Mouse (Mus musculus): ENCODE measurements around the gene Sox18. TPM values are rescaled to one million over a fixed set of nuclear protein-coding genes. Genes with fewer than 3 reads are reported as not detected.

Gene Sox18
- polyA plus RNA-seq, 1 experiment from 2014 or later, result 24.7 TPM

DNA sequence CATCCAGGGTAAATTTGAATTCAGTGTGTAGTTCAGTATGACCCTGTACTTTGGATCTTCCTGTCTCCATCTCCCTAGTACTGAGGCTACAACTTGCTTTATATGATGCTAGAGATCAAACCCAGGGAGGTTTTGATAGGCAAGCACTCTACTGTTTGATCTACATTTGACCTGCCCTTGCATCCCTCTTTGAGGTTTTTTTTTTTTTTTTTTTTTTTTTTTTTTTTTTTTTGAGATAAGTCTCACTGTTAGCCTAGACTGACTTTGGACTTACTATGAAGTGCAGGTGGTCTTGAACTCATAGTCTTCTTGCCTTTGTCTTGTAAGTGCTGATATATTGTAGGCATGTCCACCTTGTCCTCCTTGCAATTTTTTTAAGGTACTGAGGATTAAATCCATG, 43.0 kb downstream of the Sox18 start:
- Histone ChIP-seq H3K9ac (ENCODE audit: low read depth, low read length) (no peak overlapping the region), H3K9me3 (ENCODE audit: control insufficient read depth) (no peaks in the 10 kb centered on the region), H3K27me3 (replicated peaks; ENCODE audit: control insufficient read depth, insufficient read depth, low read length) (no peaks in the 10 kb centered on the region), H3K36me3 (ENCODE audit: control insufficient read depth, insufficient read depth) (peaks cover 31% of the 10 kb centered on the region), H3K4me1 (replicated peaks; ENCODE audit: control insufficient read depth, insufficient read depth, low read length) (no peaks in the 10 kb centered on the region), H3K27ac (ENCODE audit: low read depth, low read length) (no peak overlapping the region), H3K4me2 (replicated peaks; ENCODE audit: low read depth) (no peak overlapping the region), H3K4me3 (ENCODE audit: low read depth, low read length) (no peak overlapping the region)
- no peak for ATAC-seq
- no peak for TF ChIP-seq CTCF (IDR thresholded peaks at IDR 0.05; ENCODE audit: low read depth)

DNA sequence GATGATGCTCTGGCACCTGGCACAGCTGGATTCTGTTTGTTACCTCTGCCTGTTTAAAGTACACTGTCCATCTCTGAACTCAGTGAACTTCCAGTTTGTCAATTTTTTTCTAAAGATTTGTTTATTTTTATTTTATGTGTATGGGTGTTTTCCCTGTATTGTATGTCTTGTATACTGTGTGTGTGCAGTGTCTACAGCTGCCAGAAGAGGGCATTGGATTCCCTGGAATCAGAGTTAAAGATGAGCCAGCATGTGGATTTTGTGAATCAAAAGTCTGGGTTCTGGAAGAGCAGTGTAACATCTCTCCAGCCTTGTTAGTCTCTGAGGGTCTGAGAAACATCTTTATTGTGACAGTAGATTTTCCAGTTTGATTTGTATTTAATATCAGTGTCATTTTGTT, 48.0 kb downstream of the Sox18 start:
- Histone ChIP-seq H3K4me1 (replicated peaks; ENCODE audit: control insufficient read depth, insufficient read depth, low read length) (no peaks in the 10 kb centered on the region), H3K4me2 (replicated peaks; ENCODE audit: low read depth) (no peak overlapping the region), H3K36me3 (ENCODE audit: control insufficient read depth, insufficient read depth) (peaks cover 41% of the 10 kb centered on the region), H3K9ac (ENCODE audit: low read depth, low read length) (no peak overlapping the region), H3K27me3 (replicated peaks; ENCODE audit: control insufficient read depth, insufficient read depth, low read length) (no peaks in the 10 kb centered on the region), H3K9me3 (ENCODE audit: control insufficient read depth) (no peaks in the 10 kb centered on the region), H3K4me3 (ENCODE audit: low read depth, low read length) (no peak overlapping the region), H3K27ac (ENCODE audit: low read depth, low read length) (no peak overlapping the region)
- ATAC-seq, result no peak
- TF ChIP-seq CTCF (IDR thresholded peaks at IDR 0.05; ENCODE audit: low read depth), result peak; percentile 71

Other genes with a start within 250 kb of the Sox18 start
- gene Zbtb46, start 212.2 kb downstream of the Sox18 start, polyA plus RNA-seq (2015; fragmentation: Nextera tagmentation; extraction: Ambion mirVana), result 2.1 and 2.3 TPM in 2 replicates
- gene Abhd16b, start 178.4 kb downstream of the Sox18 start, polyA plus RNA-seq (2015; fragmentation: Nextera tagmentation; extraction: Ambion mirVana), result 0.07 TPM in 1 of 2 replicates, not detected in the other
- gene Tpd52l2, start 174.5 kb downstream of the Sox18 start, polyA plus RNA-seq (2015; fragmentation: Nextera tagmentation; extraction: Ambion mirVana), result 83.7 and 88.2 TPM in 2 replicates
- 60.4 and 62.9 TPM in 2 replicates for gene Dnajc5, start 151.2 kb downstream of the Sox18 start, polyA plus RNA-seq (2015; fragmentation: Nextera tagmentation; extraction: Ambion mirVana)
- 49.4 and 60.2 TPM in 2 replicates for gene Uckl1, start 86.7 kb downstream of the Sox18 start, polyA plus RNA-seq (2015; fragmentation: Nextera tagmentation; extraction: Ambion mirVana)
- gene Prpf6, start 79.8 kb downstream of the Sox18 start, polyA plus RNA-seq (2015; fragmentation: Nextera tagmentation; extraction: Ambion mirVana), result 30.6 and 33.9 TPM in 2 replicates
- gene Zfp512b, start 78.8 kb downstream of the Sox18 start, polyA plus RNA-seq (2015; fragmentation: Nextera tagmentation; extraction: Ambion mirVana), result 13.0 and 16.2 TPM in 2 replicates
- 18.5 and 18.8 TPM in 2 replicates for gene Samd10, start 72.4 kb downstream of the Sox18 start, polyA plus RNA-seq (2015; fragmentation: Nextera tagmentation; extraction: Ambion mirVana)
- gene Gm29797, start 14.6 kb downstream of the Sox18 start, polyA plus RNA-seq (2015; fragmentation: Nextera tagmentation; extraction: Ambion mirVana), result 0.26 and 0.55 TPM in 2 replicates
- gene Tcea2, start 8.7 kb upstream of the Sox18 start, polyA plus RNA-seq (2015; fragmentation: Nextera tagmentation; extraction: Ambion mirVana), result 6.8 and 8.0 TPM in 2 replicates
- gene Rgs19, start 22.3 kb upstream of the Sox18 start, polyA plus RNA-seq (2015; fragmentation: Nextera tagmentation; extraction: Ambion mirVana), result 11.3 and 12.7 TPM in 2 replicates
- gene Lkaaear1, start 26.8 kb upstream of the Sox18 start, polyA plus RNA-seq (2015; fragmentation: Nextera tagmentation; extraction: Ambion mirVana), result not detected in 2 replicates
- 0.64 and 0.78 TPM in 2 replicates for gene Oprl1, start 43.4 kb upstream of the Sox18 start, polyA plus RNA-seq (2015; fragmentation: Nextera tagmentation; extraction: Ambion mirVana)
- gene Myt1, start 91.7 kb upstream of the Sox18 start, polyA plus RNA-seq (2015; fragmentation: Nextera tagmentation; extraction: Ambion mirVana), result 0.46 and 1.0 TPM in 2 replicates
- 19.0 and 22.8 TPM in 2 replicates for gene Pcmtd2, start 166.2 kb upstream of the Sox18 start, polyA plus RNA-seq (2015; fragmentation: Nextera tagmentation; extraction: Ambion mirVana)
- 38.2 and 45.5 TPM in 2 replicates for gene Polr3k, start 192.7 kb upstream of the Sox18 start, polyA plus RNA-seq (2015; fragmentation: Nextera tagmentation; extraction: Ambion mirVana)

Data from intestine, postnatal 0 days (tissue).